Mouse (Mus musculus): ENCODE results near the gene Pigv.

- TF ChIP-seq CTCF (IDR thresholded peaks at IDR 0.05), result no peak
- peak; percentile 79 for TF ChIP-seq EP300 (IDR thresholded peaks at IDR 0.05)
Measured at GRCm38 (mm10) chr4:133706956-133707355, 34.5 kb upstream of the Pigv start.
